Mouse (Mus musculus): ENCODE data around the gene Cnn1. TPM values are rescaled to one million over a fixed set of nuclear protein-coding genes. Genes with fewer than 3 reads are reported as not detected.

Cnn1 gene
- polyA plus RNA-seq, 1 experiment = 7.8 TPM

GRCm38 (mm10) chr9:22125246-22126027 lies 26.4 kb downstream of the Cnn1 start:
- no peaks in the 10 kb centered on the region for H3K36me3 ChIP-seq (ENCODE audit: control insufficient read depth, insufficient read depth, low read length, poor library complexity, severe bottlenecking)
- TF ChIP-seq CTCF (IDR thresholded peaks at IDR 0.05; ENCODE audit: low read depth, low read length) (peak; percentile 24), EP300 (IDR thresholded peaks at IDR 0.05; ENCODE audit: insufficient read depth, low read depth, low read length) (no peak)
- no peak overlapping the region for H3K9ac ChIP-seq (ENCODE audit: low read depth, poor library complexity, severe bottlenecking)
- H3K4me3 ChIP-seq (ENCODE audit: low read depth, low read length) = no peak overlapping the region
- no peaks in the 10 kb centered on the region for H3K27me3 ChIP-seq (ENCODE audit: control insufficient read depth, insufficient read depth, low read length, poor library complexity, severe bottlenecking)
- no peak overlapping the region for H3K27ac ChIP-seq (ENCODE audit: insufficient read depth, low read length)
- H3K4me1 ChIP-seq (ENCODE audit: control insufficient read depth, insufficient read depth, low read length) = peaks cover 4% of the 10 kb centered on the region
- H3K9me3 ChIP-seq (replicated peaks; ENCODE audit: control insufficient read depth, insufficient read depth, low read length, poor library complexity, severe bottlenecking) = no peaks in the 10 kb centered on the region

GRCm38 (mm10) chr9:22131226-22131981 lies 32.4 kb downstream of the Cnn1 start:
- TF ChIP-seq EP300 (IDR thresholded peaks at IDR 0.05; ENCODE audit: insufficient read depth, low read depth, low read length) (peak; percentile 91), POLR2A (IDR thresholded peaks at IDR 0.05; ENCODE audit: insufficient read depth, low read length) (no peak)
- no peaks in the 10 kb centered on the region for H3K9me3 ChIP-seq (replicated peaks; ENCODE audit: control insufficient read depth, insufficient read depth, low read length, poor library complexity, severe bottlenecking)

DNA sequence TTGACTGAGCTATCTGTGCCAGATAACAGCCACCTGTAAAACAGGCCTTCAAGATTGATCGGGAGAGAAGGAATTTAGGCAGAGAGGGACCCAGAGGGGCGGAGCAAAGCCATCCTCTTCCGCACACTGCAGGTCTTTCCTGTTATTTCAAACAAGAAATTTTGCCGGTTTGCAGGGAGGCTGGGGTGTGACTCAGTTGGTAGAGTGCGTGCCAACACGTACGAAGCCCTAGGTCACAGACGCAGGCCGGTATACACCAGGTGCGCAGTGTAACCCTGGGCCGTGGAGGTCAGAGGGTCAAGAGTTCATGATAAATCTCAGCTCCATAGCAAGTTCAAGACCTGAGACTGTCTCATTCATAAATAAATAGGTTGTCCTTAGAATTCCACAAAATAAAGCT lies 33.2 kb downstream of the Cnn1 start:
- H3K27ac ChIP-seq (ENCODE audit: insufficient read depth, low read length) = no peak overlapping the region
- no peak for TF ChIP-seq POLR2A (IDR thresholded peaks at IDR 0.05; ENCODE audit: insufficient read depth, low read length)
- no peak for TF ChIP-seq CTCF (IDR thresholded peaks at IDR 0.05; ENCODE audit: low read depth, low read length)
- peak; percentile 90 for TF ChIP-seq EP300 (IDR thresholded peaks at IDR 0.05; ENCODE audit: insufficient read depth, low read depth, low read length)
- no peaks in the 10 kb centered on the region for H3K9me3 ChIP-seq (replicated peaks; ENCODE audit: control insufficient read depth, insufficient read depth, low read length, poor library complexity, severe bottlenecking)
- H3K36me3 ChIP-seq (ENCODE audit: control insufficient read depth, insufficient read depth, low read length, poor library complexity, severe bottlenecking) = no peaks in the 10 kb centered on the region
- H3K4me3 ChIP-seq (ENCODE audit: low read depth, low read length) = peak overlapping the region; percentile 67
- H3K27me3 ChIP-seq (ENCODE audit: control insufficient read depth, insufficient read depth, low read length, poor library complexity, severe bottlenecking) = no peaks in the 10 kb centered on the region
- peaks cover 11% of the 10 kb centered on the region for H3K4me1 ChIP-seq (ENCODE audit: control insufficient read depth, insufficient read depth, low read length)
- peak overlapping the region; percentile 47 for H3K9ac ChIP-seq (ENCODE audit: low read depth, poor library complexity, severe bottlenecking)

More at GRCm38 (mm10) chr9:22131226-22131981, 32.4 kb downstream of the Cnn1 start:
- Histone ChIP-seq H3K36me3 (ENCODE audit: control insufficient read depth, insufficient read depth, low read length, poor library complexity, severe bottlenecking) (no peaks in the 10 kb centered on the region), H3K4me3 (ENCODE audit: low read depth, low read length) (peak overlapping the region; percentile 67), H3K9ac (ENCODE audit: low read depth, poor library complexity, severe bottlenecking) (peak overlapping the region; percentile 47), H3K27me3 (ENCODE audit: control insufficient read depth, insufficient read depth, low read length, poor library complexity, severe bottlenecking) (no peaks in the 10 kb centered on the region), H3K27ac (ENCODE audit: insufficient read depth, low read length) (peak overlapping the region; percentile 11; the same call in 1 of the 2 replicates), H3K4me1 (ENCODE audit: control insufficient read depth, insufficient read depth, low read length) (peaks cover 12% of the 10 kb centered on the region)

DNA sequence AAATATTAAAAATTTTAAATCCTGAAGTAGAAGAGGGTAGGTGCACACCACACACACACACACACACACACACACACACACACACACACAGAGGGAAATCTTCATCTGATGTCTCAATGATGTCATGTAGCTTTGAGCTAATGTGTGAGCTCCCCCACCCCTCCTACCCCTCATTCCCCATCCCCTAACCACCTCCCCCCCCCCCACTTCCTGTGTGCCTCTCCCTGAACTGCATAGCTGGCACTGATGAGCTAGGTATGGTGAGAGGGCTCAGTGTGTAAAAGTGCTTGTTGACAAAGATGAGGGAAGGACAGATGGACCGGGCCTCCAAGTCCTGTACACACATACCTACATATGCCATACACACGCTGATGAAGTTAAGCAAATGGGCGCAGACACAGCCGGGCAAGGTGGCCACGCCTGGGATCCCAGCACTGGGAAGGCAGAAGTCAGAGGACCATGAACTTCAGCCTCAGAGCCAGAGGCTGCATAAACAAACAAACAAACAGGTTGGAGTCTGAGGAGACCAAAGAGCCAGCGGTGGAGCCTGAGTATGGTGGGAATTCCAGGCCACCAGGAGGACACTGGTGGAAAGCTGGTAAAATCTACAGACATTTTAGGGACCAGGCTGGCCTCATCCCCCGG lies 35.4 kb downstream of the Cnn1 start:
- Histone ChIP-seq H3K9me3 (replicated peaks; ENCODE audit: control insufficient read depth, insufficient read depth, low read length, poor library complexity, severe bottlenecking) (no peaks in the 10 kb centered on the region), H3K4me3 (ENCODE audit: low read depth, low read length) (no peak overlapping the region), H3K36me3 (ENCODE audit: control insufficient read depth, insufficient read depth, low read length, poor library complexity, severe bottlenecking) (no peaks in the 10 kb centered on the region), H3K27me3 (ENCODE audit: control insufficient read depth, insufficient read depth, low read length, poor library complexity, severe bottlenecking) (no peaks in the 10 kb centered on the region), H3K4me1 (ENCODE audit: control insufficient read depth, insufficient read depth, low read length) (peaks cover 10% of the 10 kb centered on the region), H3K9ac (ENCODE audit: low read depth, poor library complexity, severe bottlenecking) (no peak overlapping the region), H3K27ac (ENCODE audit: insufficient read depth, low read length) (no peak overlapping the region)
- TF ChIP-seq EP300 (IDR thresholded peaks at IDR 0.05; ENCODE audit: insufficient read depth, low read depth, low read length) (no peak), POLR2A (IDR thresholded peaks at IDR 0.05; ENCODE audit: insufficient read depth, low read length) (no peak), CTCF (IDR thresholded peaks at IDR 0.05; ENCODE audit: low read depth, low read length) (no peak)

DNA sequence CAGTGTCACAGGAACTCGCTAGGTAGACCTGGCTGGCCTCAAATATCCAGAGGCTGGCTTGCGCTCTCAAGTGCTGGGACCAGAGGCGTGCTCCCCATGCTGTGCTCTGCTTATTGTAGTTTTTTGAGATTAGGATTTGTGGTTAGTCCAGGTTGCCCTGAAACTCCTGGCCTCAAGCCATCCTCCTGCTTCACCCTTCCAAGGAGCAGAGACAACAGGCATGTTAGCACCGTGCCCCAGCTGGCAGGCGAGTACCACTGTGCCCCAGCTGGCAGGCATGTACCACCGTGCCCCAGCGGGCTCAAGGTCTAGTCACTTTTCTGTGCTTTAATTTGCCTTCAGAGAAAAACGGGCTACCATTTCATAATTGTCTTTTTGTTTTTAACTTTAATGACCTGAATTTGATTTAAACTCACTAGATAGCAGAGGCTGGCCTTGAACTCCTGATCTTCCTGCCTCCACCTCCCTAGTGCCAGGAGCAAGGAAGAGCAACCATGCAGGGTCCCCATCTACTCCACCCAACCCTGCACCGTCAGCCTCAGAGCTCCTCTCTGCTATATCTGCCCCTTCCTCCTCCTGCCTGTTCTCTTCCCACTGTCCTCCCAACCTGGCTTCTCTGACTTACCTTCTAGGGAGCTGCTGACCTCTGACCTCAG lies 36.1 kb downstream of the Cnn1 start:
- Histone ChIP-seq H3K36me3 (ENCODE audit: control insufficient read depth, insufficient read depth, low read length, poor library complexity, severe bottlenecking) (no peaks in the 10 kb centered on the region), H3K9me3 (replicated peaks; ENCODE audit: control insufficient read depth, insufficient read depth, low read length, poor library complexity, severe bottlenecking) (no peaks in the 10 kb centered on the region), H3K4me3 (ENCODE audit: low read depth, low read length) (no peak overlapping the region), H3K27me3 (ENCODE audit: control insufficient read depth, insufficient read depth, low read length, poor library complexity, severe bottlenecking) (no peaks in the 10 kb centered on the region), H3K9ac (ENCODE audit: low read depth, poor library complexity, severe bottlenecking) (no peak overlapping the region), H3K4me1 (ENCODE audit: control insufficient read depth, insufficient read depth, low read length) (peaks cover 10% of the 10 kb centered on the region), H3K27ac (ENCODE audit: insufficient read depth, low read length) (no peak overlapping the region)
- TF ChIP-seq CTCF (IDR thresholded peaks at IDR 0.05; ENCODE audit: low read depth, low read length) (no peak), POLR2A (IDR thresholded peaks at IDR 0.05; ENCODE audit: insufficient read depth, low read length) (no peak), EP300 (IDR thresholded peaks at IDR 0.05; ENCODE audit: insufficient read depth, low read depth, low read length) (no peak)

Data from ES-Bruce4 (cell line).